Comparison of ENCODE assay signal across 8 mouse cellular contexts in the genomic region with DNA sequence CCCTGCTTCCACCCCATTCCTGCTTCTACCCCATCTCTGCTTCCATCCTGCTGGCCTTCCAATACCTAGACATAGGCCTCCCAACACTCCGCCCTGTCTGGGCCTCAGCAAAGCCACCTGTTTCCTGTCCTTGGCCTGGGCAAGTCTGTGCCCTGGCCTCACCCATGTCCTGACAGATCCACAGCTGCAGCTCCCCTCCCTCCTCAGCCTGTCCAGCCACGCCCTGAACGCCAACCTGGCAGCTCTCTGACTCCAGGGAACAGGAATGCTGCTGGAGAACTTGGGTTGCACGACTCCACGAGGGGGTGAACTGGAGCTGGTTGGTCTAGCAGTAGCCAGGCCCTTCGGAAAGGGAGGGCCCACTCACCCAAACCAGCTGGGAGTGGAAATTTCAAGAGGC.
DNase-seq lines count a peak whose midpoint lies in the region; ATAC-seq and TF ChIP-seq lines count a peak whose summit lies in the region.

No protein-coding gene starts in this region.

- peaks cover 6% of the 10 kb centered on the region; the same call in 1 of the 2 replicates for H3K4me1 ChIP-seq in embryonic facial prominence, embryonic 13.5 days
- H3K4me1 ChIP-seq in intestine, embryonic 16.5 days (ENCODE audit: control insufficient read depth, insufficient read depth, low read length) = peaks cover 19% of the 10 kb centered on the region
- peaks cover 14% of the 10 kb centered on the region for H3K4me1 ChIP-seq in liver, postnatal 0 days (ENCODE audit: insufficient read depth)

- H3K9ac ChIP-seq in embryonic facial prominence, embryonic 13.5 days = no peak overlapping the region
- H3K9ac ChIP-seq in intestine, embryonic 16.5 days (ENCODE audit: low read depth, low read length) = peak overlapping the region; percentile 40; the same call in 1 of the 2 replicates
- no peak overlapping the region for H3K9ac ChIP-seq in liver, postnatal 0 days (replicated peaks)

- no peak overlapping the region for H3K4me2 ChIP-seq in embryonic facial prominence, embryonic 13.5 days
- no peak overlapping the region for H3K4me2 ChIP-seq in intestine, embryonic 16.5 days (ENCODE audit: low read depth, low read length)
- H3K4me2 ChIP-seq in liver, postnatal 0 days (ENCODE audit: low read depth, low read length) = no peak overlapping the region

- no peak for TF ChIP-seq EP300 in liver, postnatal 0 days (IDR thresholded peaks at IDR 0.05; ENCODE audit: low read depth)

- no peaks in the 10 kb centered on the region for H3K27me3 ChIP-seq in embryonic facial prominence, embryonic 13.5 days
- H3K27me3 ChIP-seq in intestine, embryonic 16.5 days (replicated peaks; ENCODE audit: control insufficient read depth, insufficient read depth, low read length) = no peaks in the 10 kb centered on the region
- no peaks in the 10 kb centered on the region for H3K27me3 ChIP-seq in liver, postnatal 0 days (ENCODE audit: insufficient read depth, low read length)

- peak; percentile 56 for DNase-seq in 416B (ENCODE audit: low read depth)
- no peak for DNase-seq in liver, postnatal 0 days
- DNase-seq in cerebellum, adult 18-20 months = no peak
- no peak for DNase-seq in thymus, postnatal 0 days (ENCODE audit: low spot score)
- DNase-seq in frontal cortex, postnatal 36 days (ENCODE audit: low spot score in 2 of 2) = no peak
- no peak for DNase-seq in layer of hippocampus, postnatal 10 days (ENCODE audit: low spot score in 2 of 2)

- no peaks in the 10 kb centered on the region for H3K9me3 ChIP-seq in embryonic facial prominence, embryonic 13.5 days
- H3K9me3 ChIP-seq in intestine, embryonic 16.5 days (ENCODE audit: control insufficient read depth, low read length) = no peaks in the 10 kb centered on the region
- no peaks in the 10 kb centered on the region for H3K9me3 ChIP-seq in liver, postnatal 0 days (ENCODE audit: low read length)

- no peak overlapping the region for H3K27ac ChIP-seq in embryonic facial prominence, embryonic 13.5 days
- peak overlapping the region; percentile 84 for H3K27ac ChIP-seq in intestine, embryonic 16.5 days (ENCODE audit: low read length)
- H3K27ac ChIP-seq in liver, postnatal 0 days (ENCODE audit: low read depth) = no peak overlapping the region

- no peak for TF ChIP-seq CTCF in liver, postnatal 0 days (IDR thresholded peaks at IDR 0.05; ENCODE audit: low read depth)

- H3K4me3 ChIP-seq in embryonic facial prominence, embryonic 13.5 days = no peak overlapping the region
- H3K4me3 ChIP-seq in intestine, embryonic 16.5 days (ENCODE audit: low read length) = no peak overlapping the region
- no peak overlapping the region for H3K4me3 ChIP-seq in liver, postnatal 0 days (ENCODE audit: low read depth, low read length)

- 59% methylated on average over 6 of the region's 6 CpGs for WGBS in embryonic facial prominence, embryonic 13.5 days
- 46% methylated on average over 6 of the region's 6 CpGs for WGBS in intestine, embryonic 16.5 days
- 57% methylated on average over 6 of the region's 6 CpGs for WGBS in liver, postnatal 0 days (ENCODE audit: insufficient replicate concordance)

- H3K36me3 ChIP-seq in embryonic facial prominence, embryonic 13.5 days = no peaks in the 10 kb centered on the region
- no peaks in the 10 kb centered on the region for H3K36me3 ChIP-seq in intestine, embryonic 16.5 days (ENCODE audit: control insufficient read depth, insufficient read depth, low read length)
- no peaks in the 10 kb centered on the region for H3K36me3 ChIP-seq in liver, postnatal 0 days (replicated peaks; ENCODE audit: insufficient read depth, low read length)

- ATAC-seq in embryonic facial prominence, embryonic 13.5 days (ENCODE audit: insufficient number of reproducible peaks, insufficient read depth, low FRiP score, low TSS enrichment, low read depth) = peak; percentile 69
- peak; percentile 96 for ATAC-seq in intestine, embryonic 16.5 days
- 0 out of 2 replicates have a peak, but pooled peaks have one; percentile 35 for ATAC-seq in liver, postnatal 0 days

Comparison
In these comparisons a context has a peak if more than half of its experiments do, and no peak if none do; other contexts are left out.
1. ATAC-seq: peak in every context shown above with its lines; median percentile 96 in intestine, embryonic 16.5 days; 69 in embryonic facial prominence, embryonic 13.5 days; 35 in liver, postnatal 0 days.